Mouse (Mus musculus): Measurements from ENCODE around the gene Gm11492. TPM values are rescaled to one million over a fixed set of nuclear protein-coding genes. Genes with fewer than 3 reads are reported as not detected.

Gm11492 gene
- total RNA-seq (2023): not detected

DNA sequence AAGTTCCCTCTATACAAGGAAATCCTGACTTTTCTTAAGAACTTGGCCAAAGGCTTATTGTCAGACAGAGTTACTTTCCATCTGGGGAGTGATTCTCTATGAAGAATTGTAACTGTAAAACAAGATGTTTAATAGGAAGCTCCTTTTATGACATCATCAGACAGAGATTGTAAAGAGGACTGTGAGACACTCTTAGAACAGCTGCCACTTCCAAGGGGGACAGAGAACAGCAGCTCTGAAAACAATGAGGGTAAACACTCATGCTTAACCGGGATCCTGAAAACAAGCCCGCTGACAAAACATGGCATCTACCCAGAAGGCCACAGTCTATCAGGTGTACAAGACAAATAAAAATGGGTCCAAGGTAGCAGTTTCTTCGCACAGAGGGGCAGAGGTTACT, at the start of gene Gm11492:
Gene Gm11492, plus strand, starts transcription at position 153 of the 400 bp plus-strand sequence.

DNA sequence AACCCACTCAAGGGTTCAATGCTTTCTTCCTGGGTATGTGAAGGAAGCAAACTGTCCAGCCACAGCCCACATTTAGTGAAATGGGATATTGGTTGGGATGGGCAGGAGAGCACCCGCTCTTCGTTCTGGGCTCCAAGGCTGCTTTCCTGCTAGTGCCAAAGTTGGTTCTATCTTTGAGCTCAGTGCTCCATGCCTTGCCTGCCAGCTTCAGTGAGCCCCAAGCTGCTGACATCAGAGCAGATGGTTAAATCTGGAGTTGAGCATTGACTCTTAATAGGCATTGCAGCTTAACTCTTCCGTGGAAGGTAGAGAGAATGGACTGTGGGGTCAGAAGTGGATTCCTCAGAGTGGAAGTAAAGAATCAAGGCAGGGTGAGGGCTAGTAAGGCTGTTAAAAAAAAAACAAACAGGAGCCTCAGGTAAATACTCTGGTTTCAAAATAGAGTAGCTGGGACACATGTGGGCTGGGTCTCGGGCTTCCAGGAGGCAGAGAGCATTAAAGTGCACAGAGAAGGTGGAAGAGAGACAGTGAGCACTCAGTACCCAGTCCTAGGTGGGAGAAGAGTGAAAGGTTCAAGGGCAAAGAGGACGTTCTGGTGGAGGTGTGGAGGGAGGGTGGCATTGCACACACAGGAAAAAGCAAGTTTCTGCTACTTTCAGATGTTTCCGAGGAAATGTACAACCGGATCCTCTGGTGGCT, 2.0 kb downstream of the Gm11492 start, which contains the start of gene Sept4:
Gene Sept4, plus strand, starts transcription at position 649 of the 699 bp plus-strand sequence.

GRCm38 (mm10) chr11:87591526-87592353, 25.3 kb downstream of the Gm11492 start, which contains the start of gene Mtmr4:
Mtmr4 (plus strand) TSS chr11:87592162.

DNA sequence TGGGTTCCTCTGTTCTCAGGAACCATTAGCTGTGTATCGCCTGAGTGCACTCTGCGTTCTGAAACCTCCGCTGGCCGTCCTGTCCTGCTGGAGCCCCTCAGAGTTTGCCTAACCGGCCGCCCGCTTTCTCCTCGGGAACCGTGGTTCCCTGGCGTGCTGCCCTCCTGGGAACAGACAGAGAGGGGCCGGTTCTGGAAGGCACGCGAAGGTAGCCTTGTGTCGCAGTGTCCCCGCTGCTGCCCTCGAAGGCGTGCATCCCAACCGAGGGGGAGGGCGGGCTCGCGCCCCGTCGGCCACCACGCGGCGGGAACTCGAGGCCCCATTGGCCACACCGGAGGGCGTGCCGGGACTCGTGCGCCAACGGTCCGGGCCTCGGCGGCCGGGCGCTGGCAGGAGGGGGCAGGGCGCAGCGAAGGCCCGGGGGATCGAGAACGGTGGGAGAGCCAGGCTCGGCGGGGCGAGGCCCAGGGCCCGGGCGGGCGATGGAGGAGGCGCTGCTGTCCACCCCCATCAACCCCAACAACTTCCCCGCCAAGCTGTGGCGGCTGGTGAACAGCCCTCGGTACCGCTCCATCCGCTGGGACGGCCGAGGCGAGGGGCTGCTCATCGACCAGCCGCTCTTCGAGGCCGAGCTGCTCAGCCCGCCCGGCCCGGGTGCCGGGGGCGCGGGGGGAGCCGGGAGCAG, 50.5 kb downstream of the Gm11492 start, which contains the start of gene Hsf5:
Gene Hsf5, plus strand, starts transcription at position 375 of the 685 bp plus-strand sequence.

Other genes starting within 250 kb of the Gm11492 start
- 1 to 10 TPM; 7.1 to 9.6 TPM for gene Ppm1e, start 207.6 kb upstream of the Gm11492 start, total RNA-seq (2023)
- gene Rad51c, start 161.7 kb upstream of the Gm11492 start, total RNA-seq (2023): 1 to 10 TPM; 8.1 to 8.8 TPM
- under 1 TPM; 0.78 to 0.86 TPM for gene Tex14, start 161.6 kb upstream of the Gm11492 start, total RNA-seq (2023)
- gene Sept4, start 2.2 kb downstream of the Gm11492 start, total RNA-seq (2023): 1 to 10 TPM in 1 of 2 experiments, under 1 TPM in 1; 0.58 to 1.9 TPM
- gene Mtmr4, start 25.5 kb downstream of the Gm11492 start, total RNA-seq (2023): 10 to 100 TPM; 54.9 to 64.4 TPM
- gene Hsf5, start 50.5 kb downstream of the Gm11492 start, total RNA-seq (2023): under 1 TPM in 1 of 2 experiments, not detected in 1; 0.30 TPM
- gene Rnf43, start 96.1 kb downstream of the Gm11492 start, total RNA-seq (2023): 1 to 10 TPM; 5.3 to 6.3 TPM
- gene Supt4a, start 170.9 kb downstream of the Gm11492 start, total RNA-seq (2023): 100 to 1,000 TPM; 125 to 140 TPM
- gene Tspoap1, start 193.9 kb downstream of the Gm11492 start, total RNA-seq (2023): 10 to 100 TPM in 1 of 2 experiments, 1 to 10 TPM in 1; 9.1 to 10.2 TPM
- not detected for gene Mpo, start 226.9 kb downstream of the Gm11492 start, total RNA-seq (2023)